Mouse (Mus musculus) cerebellum, adult 2 months (tissue): ENCODE measurements at regions not wholly inside any gene's neighbourhood (a gene's known extent, or its start where the extent isn't known, plus 50 kb on each side); places are given as distances from the start of the nearest gene placed in this dataset.

Source experiments
- DNase-seq, 2 experiments: peaks; one replicate each; pipeline ENCODE4 v3.0.0; 2021
- H3K27ac ChIP-seq: fragments of 200-500 bp; 2 replicates; pipeline ENCODE4 v1.5.1; 2012; ENCODE audit warnings: low read length, control low read depth, inconsistent platforms; ENCODE audit not compliant: insufficient read depth
- H3K27me3 ChIP-seq: fragments of 200-500 bp; 2 replicates; pipeline ENCODE4 v1.6.1; 2012; ENCODE audit warnings: inconsistent platforms, mild to moderate bottlenecking, low read length, moderate library complexity; ENCODE audit not compliant: control insufficient read depth, insufficient read depth
- H3K4me1 ChIP-seq: fragments of 200-500 bp; 2 replicates; pipeline ENCODE4 v1.6.1; 2011; ENCODE audit warnings: low read length; ENCODE audit not compliant: control insufficient read depth, insufficient read depth
- H3K4me3 ChIP-seq: fragments of 200-500 bp; replicated peaks from 2 replicates; pipeline ENCODE3; 2011; ENCODE audit warnings: mild to moderate bottlenecking, low read depth, low read length, control low read depth; ENCODE audit not compliant: insufficient read depth
- CTCF ChIP-seq: fragments of 200-500 bp; IDR thresholded peaks from 2 replicates; pipeline ENCODE4 v1.5.1; 2011; ENCODE audit warnings: low read depth, mild to moderate bottlenecking, control low read depth, low read length, moderate library complexity, borderline replicate concordance; ENCODE audit not compliant: insufficient read depth
- POLR2A ChIP-seq: fragments of 200-500 bp; IDR thresholded peaks from 2 replicates; pipeline ENCODE4 v1.6.1; 2011; ENCODE audit warnings: low read length, control low read depth, borderline replicate concordance; ENCODE audit not compliant: insufficient read depth
- WGBS: fragments of 180-500 bp; shearing (Covaris S2); methylation state at CpG from one replicate; pipeline ENCODE4 v1.1.7; 2018; 5-methylcytosine and 5-hydroxymethylcytosine counted together

- no peak overlapping the region for H3K27ac ChIP-seq
- H3K4me3 ChIP-seq: no peak overlapping the region
- 68% methylated on average over 8 of the region's 8 CpGs for WGBS
- no peaks in the 10 kb centered on the region for H3K27me3 ChIP-seq
- TF ChIP-seq POLR2A (no peak), CTCF (peak; percentile 91)
- no peaks in the 10 kb centered on the region for H3K4me1 ChIP-seq
- peak; percentile 51 to 67 for DNase-seq
These were observed 96.0 kb upstream of the Rasgrp1 start for GRCm38 (mm10) chr2:117438586-117439371.

- Histone ChIP-seq H3K27ac (no peak overlapping the region), H3K4me3 (no peak overlapping the region), H3K4me1 (no peaks in the 10 kb centered on the region), H3K27me3 (no peaks in the 10 kb centered on the region)
- TF ChIP-seq CTCF (no peak), POLR2A (no peak)
- DNase-seq: no peak
- 63% methylated on average over 12 of the region's 12 CpGs for WGBS
These were observed 96.8 kb upstream of the Rasgrp1 start for GRCm38 (mm10) chr2:117439372-117440183.

GRCm38 (mm10) chr2:117440801-117441281 lies 98.0 kb upstream of the Rasgrp1 start:
- no peak overlapping the region for H3K4me3 ChIP-seq
- no peaks in the 10 kb centered on the region for H3K27me3 ChIP-seq
- DNase-seq: no peak
- H3K27ac ChIP-seq: no peak overlapping the region
- 81% methylated on average over 7 of the region's 7 CpGs for WGBS
- no peak for TF ChIP-seq CTCF
- TF ChIP-seq POLR2A: no peak
- H3K4me1 ChIP-seq: no peaks in the 10 kb centered on the region

- Histone ChIP-seq H3K4me1 (no peaks in the 10 kb centered on the region), H3K27me3 (no peaks in the 10 kb centered on the region; the same call in 1 of the 2 replicates), H3K27ac (no peak overlapping the region), H3K4me3 (no peak overlapping the region)
- WGBS: 80% methylated on average over 4 of the region's 4 CpGs
- no peak for TF ChIP-seq CTCF
- no peak for TF ChIP-seq POLR2A
- no peak for DNase-seq
These were observed 100.1 kb upstream of the Rasgrp1 start for GRCm38 (mm10) chr2:117442862-117443261.

- H3K27me3 ChIP-seq: no peaks in the 10 kb centered on the region; the same call in 1 of the 2 replicates
- no peak overlapping the region for H3K4me3 ChIP-seq
- WGBS: 25% methylated on average over 5 of the region's 5 CpGs
- no peak overlapping the region for H3K27ac ChIP-seq
- 0 out of 2 replicates have a peak, but pooled peaks have one; percentile 11 for TF ChIP-seq CTCF
- TF ChIP-seq POLR2A: no peak
- no peaks in the 10 kb centered on the region for H3K4me1 ChIP-seq
- no peak for DNase-seq
These were observed 101.9 kb upstream of the Rasgrp1 start for GRCm38 (mm10) chr2:117444671-117445070.

GRCm38 (mm10) chr2:117446876-117447275 lies 104.1 kb upstream of the Rasgrp1 start:
- H3K27ac ChIP-seq: no peak overlapping the region
- no peak overlapping the region for H3K4me3 ChIP-seq
- no peaks in the 10 kb centered on the region; the same call in 1 of the 2 replicates for H3K27me3 ChIP-seq
- H3K4me1 ChIP-seq: no peaks in the 10 kb centered on the region
- no peak for DNase-seq
- 85% methylated on average over 4 of the region's 4 CpGs for WGBS
- TF ChIP-seq CTCF: no peak
- TF ChIP-seq POLR2A: no peak

GRCm38 (mm10) chr2:117450172-117450865 lies 107.5 kb upstream of the Rasgrp1 start:
- WGBS: 33% methylated on average over 7 of the region's 7 CpGs
- Histone ChIP-seq H3K27me3 (no peaks in the 10 kb centered on the region; the same call in 1 of the 2 replicates), H3K4me1 (no peaks in the 10 kb centered on the region), H3K4me3 (no peak overlapping the region), H3K27ac (no peak overlapping the region)
- DNase-seq: peak; percentile 8 to 15
- TF ChIP-seq POLR2A: no peak
- TF ChIP-seq CTCF: peak; percentile 45; the same call in 1 of the 2 replicates

- 85% methylated on average over 5 of the region's 5 CpGs for WGBS
- TF ChIP-seq CTCF: no peak
- no peak for TF ChIP-seq POLR2A
These were observed 109.0 kb upstream of the Rasgrp1 start for GRCm38 (mm10) chr2:117451818-117452217.

More at GRCm38 (mm10) chr2:117451818-117452217, 109.0 kb upstream of the Rasgrp1 start:
- H3K4me3 ChIP-seq: no peak overlapping the region
- no peak for DNase-seq
- no peak overlapping the region for H3K27ac ChIP-seq
- H3K27me3 ChIP-seq: no peaks in the 10 kb centered on the region; the same call in 1 of the 2 replicates
- no peaks in the 10 kb centered on the region for H3K4me1 ChIP-seq
